Mouse (Mus musculus) thymus, adult 2 months (tissue): Measurements from ENCODE around the gene Gse1.
A peak's percentile ranks its signal among the peaks of the same experiment; 100 is the strongest.

Experiments
- CTCF ChIP-seq: fragments of 200-500 bp; IDR thresholded peaks from 2 replicates; pipeline ENCODE4 v1.5.1; 2012; ENCODE audit warnings: mild to moderate bottlenecking, control low read depth, low read length, moderate library complexity, borderline replicate concordance; ENCODE audit not compliant: control insufficient read depth, poor library complexity, insufficient read depth; ENCODE audit errors: extremely low read depth
- POLR2A ChIP-seq: fragments of 200-500 bp; IDR thresholded peaks from 2 replicates; pipeline ENCODE4 v1.6.1; 2012; ENCODE audit warnings: mild to moderate bottlenecking, low read length, control low read depth, moderate library complexity; ENCODE audit not compliant: control insufficient read depth, poor library complexity, insufficient read depth; ENCODE audit errors: extremely low read depth

- no peak for TF ChIP-seq POLR2A
- TF ChIP-seq CTCF, result peak; percentile 93
These were observed 49.2 kb upstream of the Gse1 start for GRCm38 (mm10) chr8:120179027-120179431.
